Mouse (Mus musculus): Measurements from ENCODE around the gene Slc7a7.
A peak's percentile ranks its signal among the peaks of the same experiment; 100 is the strongest.

Gene Slc7a7

GRCm38 (mm10) chr14:54417623-54418081 lies at the start of gene Slc7a7:
TSS of gene Slc7a7 (minus strand) at chr14:54417780.
- peak; percentile 65 for DNase-seq

- DNase-seq: peak; percentile 79
These were observed 46.9 kb upstream of the Slc7a7 start for GRCm38 (mm10) chr14:54464293-54465005.

- peak; percentile 95 for DNase-seq
These were observed 46.3 kb upstream of the Slc7a7 start, which contains the start of gene Lrp10 for GRCm38 (mm10) chr14:54463959-54464292. TSS of gene Lrp10 (plus strand) at chr14:54464137.

DNA sequence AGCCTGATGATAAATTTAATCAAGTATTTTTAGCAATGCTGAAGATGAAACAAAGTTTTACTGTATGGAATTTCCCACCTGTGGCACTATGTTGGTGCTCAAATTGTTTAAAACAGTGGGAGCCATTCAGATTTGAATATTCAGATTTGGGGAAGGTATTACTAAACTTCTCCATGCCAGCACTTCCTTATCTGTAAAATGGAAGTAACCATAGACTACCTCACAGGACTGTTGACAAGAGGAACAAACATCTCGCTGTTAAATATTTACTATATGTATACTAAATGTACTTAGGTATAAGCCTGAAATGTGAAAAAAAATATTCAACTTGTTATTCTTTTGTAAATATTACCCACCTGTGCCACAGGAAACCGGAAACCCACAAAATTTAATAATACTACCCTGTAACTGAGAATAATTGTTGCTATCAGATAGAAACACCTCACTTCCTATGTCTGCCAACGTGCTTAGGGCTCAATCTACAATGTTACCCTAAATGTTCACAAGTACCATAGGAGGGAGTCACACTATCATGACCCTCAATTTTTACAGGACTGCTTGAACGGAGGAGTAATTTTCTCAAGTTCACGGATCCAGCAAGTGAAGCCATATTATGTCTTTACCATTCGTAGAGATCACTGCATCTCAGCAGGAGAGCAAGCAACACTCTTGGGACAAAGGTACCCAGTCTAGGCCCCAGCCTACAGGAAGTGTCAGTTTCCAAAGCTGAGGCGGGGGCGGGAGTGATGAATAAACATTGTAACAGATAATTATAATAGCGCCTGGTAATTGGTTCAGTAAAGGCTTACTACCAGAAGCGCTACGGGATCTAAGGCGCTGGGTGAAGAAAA lies 45.8 kb upstream of the Slc7a7 start:
- DNase-seq: no peak

GRCm38 (mm10) chr14:54462146-54462545 lies 44.6 kb upstream of the Slc7a7 start:
- DNase-seq: no peak

DNA sequence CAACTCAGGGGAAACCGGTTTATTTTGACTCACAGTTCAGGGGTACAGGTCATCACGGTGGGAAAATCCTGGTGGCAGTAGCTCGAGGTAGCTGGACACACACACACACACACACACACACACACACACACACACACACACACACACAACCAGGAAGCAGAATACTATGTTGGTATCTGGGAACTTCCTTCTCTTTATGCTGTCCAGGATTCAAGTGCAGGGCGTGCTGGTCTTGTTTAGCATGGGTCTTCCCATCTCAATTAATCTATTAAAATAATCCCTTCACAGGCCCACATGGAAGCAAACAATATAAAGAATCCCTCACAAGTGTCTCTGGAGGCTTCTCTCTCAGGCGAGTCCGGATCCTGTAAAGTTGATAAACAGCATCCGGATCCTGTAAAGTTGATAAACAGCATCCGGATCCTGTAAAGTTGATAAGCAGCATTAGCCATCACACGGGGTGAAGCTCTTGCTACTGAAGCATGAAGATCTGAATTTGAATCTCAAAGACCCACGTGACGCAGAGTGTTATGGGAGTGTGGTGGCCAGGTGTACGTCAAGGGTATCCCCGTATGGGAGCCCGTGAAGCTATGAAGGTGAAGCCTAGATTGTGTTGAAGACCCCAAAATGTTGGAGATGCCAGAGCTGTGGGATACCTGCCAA lies 40.5 kb upstream of the Slc7a7 start:
- no peak for DNase-seq

- DNase-seq: no peak
These were observed 37.3 kb upstream of the Slc7a7 start for GRCm38 (mm10) chr14:54454669-54455528.

DNA sequence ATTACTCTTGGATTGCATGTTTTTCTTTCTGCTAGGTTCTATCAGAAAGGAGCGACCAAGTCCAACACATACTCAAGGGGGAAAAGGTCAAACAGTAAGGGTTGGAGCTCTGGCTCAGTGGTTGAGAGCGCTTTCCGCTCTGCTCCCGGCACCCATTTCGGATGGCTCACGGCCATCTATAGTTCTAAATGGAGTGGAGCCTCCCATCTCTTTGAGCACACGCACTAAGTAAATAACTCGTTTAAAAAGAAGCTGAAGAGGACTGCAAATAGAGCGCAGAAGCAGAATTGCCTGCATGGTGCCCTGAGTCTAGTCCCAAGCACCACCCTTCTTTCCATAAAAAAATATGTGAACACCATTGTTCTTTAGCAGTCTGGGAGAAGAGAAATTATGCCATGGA lies 36.0 kb upstream of the Slc7a7 start:
- DNase-seq: no peak

DNA sequence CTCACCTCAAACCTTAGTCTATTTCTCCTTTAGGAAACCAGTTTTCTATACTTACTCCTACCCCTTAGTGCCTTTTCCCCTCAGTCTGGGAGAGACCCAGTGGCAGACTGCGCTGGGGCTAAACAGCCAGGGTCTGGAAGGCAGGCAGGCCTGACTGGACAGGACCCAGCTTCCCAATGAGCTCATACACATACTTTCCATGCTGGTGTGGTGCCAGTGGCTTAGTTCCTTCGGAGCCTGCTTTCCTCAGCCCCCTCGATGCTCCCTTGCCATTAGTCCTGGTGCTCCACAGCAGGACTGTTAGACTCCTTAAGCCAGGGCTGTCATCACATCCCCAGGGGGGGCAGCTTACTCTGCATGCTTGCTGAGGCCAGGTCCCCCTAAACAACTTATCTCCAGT lies 27.9 kb upstream of the Slc7a7 start:
- no peak for DNase-seq

DNA sequence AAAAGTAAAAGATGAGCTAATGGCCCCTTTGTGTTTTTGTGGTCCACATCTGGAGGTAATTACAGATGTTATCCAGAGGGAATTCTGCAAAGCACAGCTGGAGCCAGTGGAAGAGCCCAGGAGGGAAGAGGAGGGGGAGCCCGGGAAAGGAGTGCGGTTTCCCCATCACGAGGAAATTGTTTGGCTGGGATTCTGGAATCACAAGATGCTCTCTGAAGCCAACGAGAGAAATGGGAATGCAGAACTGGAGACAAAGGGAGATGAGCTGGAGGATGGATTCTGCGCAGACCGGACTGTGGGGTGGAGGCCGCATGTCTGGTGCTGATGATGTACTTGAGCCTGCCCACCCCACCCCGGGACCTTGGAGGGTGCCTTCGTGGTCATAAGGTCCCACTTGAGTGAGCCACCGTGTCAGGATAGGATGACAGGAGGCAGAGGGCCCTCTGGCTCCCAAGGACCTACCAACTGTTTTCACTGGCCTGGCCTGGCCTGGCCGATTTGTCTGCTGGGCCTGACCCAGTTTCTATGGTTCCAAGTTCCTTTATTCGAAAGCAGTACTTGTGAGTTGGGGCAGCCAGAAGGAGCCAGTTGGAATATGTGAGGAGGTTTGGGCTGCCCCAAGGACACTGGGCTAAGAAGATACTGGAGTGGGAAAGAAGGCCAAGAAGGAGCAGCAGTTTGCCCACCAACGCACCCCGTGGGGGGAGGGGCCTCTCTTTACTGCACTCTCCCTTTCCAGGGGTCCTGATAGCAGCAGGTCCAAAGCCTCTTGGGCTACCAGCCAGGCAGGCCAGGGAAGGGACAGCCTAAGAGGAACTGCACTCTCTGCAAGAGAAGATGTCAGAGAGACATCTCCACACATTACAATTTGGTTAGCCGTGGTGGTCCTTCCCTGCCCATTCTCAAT lies 26.4 kb upstream of the Slc7a7 start:
- peak; percentile 63 for DNase-seq

DNA sequence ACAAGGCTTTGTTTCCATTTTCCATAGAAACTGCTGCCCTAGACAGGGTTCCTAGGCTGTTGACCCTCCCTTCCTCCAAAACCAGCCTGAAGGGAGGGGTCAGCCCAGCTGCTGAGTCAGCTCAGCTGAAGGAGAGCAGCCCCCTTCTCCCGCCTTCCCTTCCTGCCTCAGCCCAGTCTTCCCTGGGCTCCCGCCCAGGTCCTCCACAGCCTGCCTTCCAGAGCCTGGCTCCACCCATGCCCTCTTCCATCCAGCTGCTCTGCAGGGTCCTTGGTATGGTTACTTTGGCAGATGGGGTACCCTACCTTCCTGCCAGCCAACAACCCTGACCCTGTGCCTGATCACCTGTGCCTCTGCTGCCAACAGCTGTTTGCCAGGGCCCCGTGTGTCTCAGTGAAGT lies 25.6 kb upstream of the Slc7a7 start:
- DNase-seq: peak; percentile 75

GRCm38 (mm10) chr14:54442548-54442947 lies 25.0 kb upstream of the Slc7a7 start:
- DNase-seq: no peak

- DNase-seq: no peak
These were observed 23.8 kb upstream of the Slc7a7 start for GRCm38 (mm10) chr14:54441365-54441764.

DNA sequence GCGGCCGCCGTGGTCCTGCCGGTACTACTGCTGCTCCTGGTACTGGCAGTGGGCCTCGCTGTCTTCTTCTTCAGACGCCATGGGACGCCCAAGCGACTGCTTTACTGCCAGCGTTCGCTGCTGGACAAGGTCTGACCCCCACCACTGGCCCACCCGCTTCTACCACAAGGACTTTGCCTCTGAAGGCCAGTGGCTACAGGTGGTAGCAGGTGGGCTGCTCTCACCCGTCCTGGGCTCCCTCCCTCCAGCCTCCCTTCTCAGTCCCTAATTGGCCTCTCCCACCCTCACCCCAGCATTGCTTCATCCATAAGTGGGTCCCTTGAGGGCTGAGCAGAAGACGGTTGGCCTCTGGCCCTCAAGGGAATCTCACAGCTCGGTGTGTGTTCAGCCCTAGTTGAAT lies 23.0 kb upstream of the Slc7a7 start:
- no peak for DNase-seq

GRCm38 (mm10) chr14:54439610-54440009 lies 22.0 kb upstream of the Slc7a7 start:
- no peak for DNase-seq

DNA sequence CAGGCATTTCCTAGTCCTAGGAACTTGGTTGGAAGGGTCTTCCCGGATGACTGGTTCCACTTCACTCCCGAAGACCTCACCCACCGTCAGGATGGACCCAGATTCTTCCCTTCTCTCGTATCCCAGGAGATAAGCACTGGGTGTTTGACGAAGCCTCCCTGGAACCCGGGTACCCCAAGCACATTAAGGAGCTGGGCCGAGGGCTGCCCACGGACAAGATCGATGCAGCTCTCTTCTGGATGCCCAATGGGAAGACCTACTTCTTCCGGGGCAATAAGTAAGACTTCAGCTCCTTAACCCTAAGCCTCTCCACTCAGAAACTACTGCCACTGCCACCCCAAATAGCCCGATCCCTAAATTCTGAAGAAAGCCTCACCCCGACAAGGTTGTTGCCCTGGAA lies 21.6 kb upstream of the Slc7a7 start:
- no peak for DNase-seq

- DNase-seq: no peak
These were observed 17.8 kb upstream of the Slc7a7 start for GRCm38 (mm10) chr14:54435194-54435918.

DNA sequence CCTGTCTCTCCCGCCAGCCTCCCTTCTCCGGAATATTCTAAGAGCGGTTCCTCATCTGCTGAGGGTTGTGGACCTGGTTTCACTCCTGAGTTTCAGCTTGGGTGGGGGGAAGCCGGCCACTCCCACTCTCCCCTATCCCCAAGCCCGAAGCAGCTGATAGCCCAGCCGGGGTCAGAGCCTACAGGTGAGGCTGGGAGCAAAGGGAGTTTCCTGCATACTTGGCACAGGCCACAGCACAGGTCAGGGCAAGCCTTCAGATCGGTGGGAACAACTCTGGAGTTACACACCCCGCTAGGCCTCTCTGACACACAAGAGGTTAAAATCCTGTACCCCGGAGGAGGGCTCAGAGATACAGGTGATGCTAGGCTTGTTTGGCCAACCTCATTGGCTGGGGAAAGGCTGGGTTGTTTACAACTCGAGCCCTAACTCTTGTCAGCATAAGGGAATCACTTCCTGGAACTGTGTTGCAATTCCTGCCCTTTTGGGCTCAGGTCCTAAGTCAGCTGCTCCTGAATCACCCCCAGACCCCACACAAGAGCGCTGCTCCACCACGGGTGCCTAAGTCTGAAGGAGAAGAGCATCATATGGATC lies 16.5 kb upstream of the Slc7a7 start:
- peak; percentile 43 for DNase-seq

GRCm38 (mm10) chr14:54432837-54433830 lies 15.6 kb upstream of the Slc7a7 start:
- DNase-seq: peak; percentile 49

Measured in kidney, postnatal 10 days (tissue).